Mouse (Mus musculus): ENCODE results near the gene Insc.
A peak's percentile ranks its signal among the peaks of the same experiment; 100 is the strongest.

Gene Insc

DNA sequence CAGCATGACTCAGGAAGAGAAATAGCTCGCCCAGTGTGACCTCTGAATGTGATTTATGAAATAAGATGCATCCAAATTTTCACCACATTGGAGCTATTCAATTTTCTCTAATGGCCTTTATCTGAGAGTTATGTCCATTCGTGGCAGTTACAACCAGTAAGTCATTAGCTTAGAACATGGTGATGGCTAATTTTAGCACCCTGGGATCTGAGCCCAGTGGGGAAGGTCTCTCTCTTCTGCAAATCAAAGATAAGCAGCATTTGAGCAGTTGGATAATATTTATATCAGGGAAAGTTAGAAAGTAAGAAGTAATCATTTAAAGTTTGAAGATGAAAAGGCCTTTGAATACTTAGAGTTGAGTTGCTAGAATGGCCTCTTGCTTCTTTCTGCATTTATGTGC, 19.2 kb downstream of the Insc start:
- no peak for DNase-seq (ENCODE audit: low spot score)

- no peak for DNase-seq (ENCODE audit: low spot score)
Measured at GRCm38 (mm10) chr7:114765273-114765672, 21.8 kb downstream of the Insc start.

- DNase-seq (ENCODE audit: low spot score), result no peak
Measured at GRCm38 (mm10) chr7:114766523-114766922, 23.0 kb downstream of the Insc start.

- no peak for DNase-seq (ENCODE audit: low spot score)
Measured at GRCm38 (mm10) chr7:114768516-114768915, 25.0 kb downstream of the Insc start.

DNA sequence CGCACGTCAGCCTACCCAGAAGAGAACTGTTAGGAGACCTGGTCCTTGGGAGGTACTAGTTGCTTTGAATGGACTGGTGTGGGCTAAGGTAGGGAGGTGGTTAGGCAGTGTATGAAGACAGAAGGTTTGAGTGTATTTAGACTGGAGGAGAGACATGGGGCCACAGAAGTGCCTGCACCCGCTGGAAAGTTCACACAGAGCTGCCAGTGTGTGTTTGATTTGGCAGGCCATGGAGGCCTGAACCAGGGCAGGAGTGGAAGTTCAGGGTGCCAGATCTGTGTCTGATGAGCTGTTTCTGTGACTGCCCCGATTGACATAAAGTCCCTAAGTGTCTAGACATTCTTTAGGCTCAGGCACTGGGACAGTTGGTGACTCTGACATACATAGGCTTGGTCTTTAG, 25.5 kb downstream of the Insc start:
- DNase-seq (ENCODE audit: low spot score), result no peak

GRCm38 (mm10) chr7:114770586-114770985, 27.1 kb downstream of the Insc start:
- DNase-seq (ENCODE audit: low spot score), result no peak

- no peak for DNase-seq (ENCODE audit: low spot score)
Measured at GRCm38 (mm10) chr7:114771801-114772200, 28.3 kb downstream of the Insc start.

- no peak for DNase-seq (ENCODE audit: low spot score)
Measured at GRCm38 (mm10) chr7:114773781-114774180, 30.3 kb downstream of the Insc start.

DNA sequence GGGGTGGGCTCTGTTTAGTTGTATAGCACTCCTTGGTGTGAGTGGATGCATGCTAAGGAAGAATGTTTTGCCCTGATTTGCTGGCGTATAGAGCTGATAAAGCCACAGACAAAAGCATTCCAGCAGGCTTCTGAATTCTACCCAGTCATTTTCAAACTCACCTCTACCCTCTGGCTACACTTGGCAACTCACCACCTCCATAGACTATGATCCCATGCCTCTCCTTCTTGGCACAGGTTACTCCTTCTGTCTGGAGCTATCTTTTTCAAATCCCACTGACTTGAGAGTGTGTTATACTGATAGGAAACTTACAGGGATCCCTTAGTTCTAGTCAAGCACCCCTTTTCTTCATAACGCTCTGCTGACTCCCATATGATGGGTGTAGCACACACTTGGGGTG, 32.4 kb downstream of the Insc start:
- DNase-seq (ENCODE audit: low spot score), result no peak

GRCm38 (mm10) chr7:114778156-114778770, 34.8 kb downstream of the Insc start:
- DNase-seq (ENCODE audit: low spot score), result no peak

DNA sequence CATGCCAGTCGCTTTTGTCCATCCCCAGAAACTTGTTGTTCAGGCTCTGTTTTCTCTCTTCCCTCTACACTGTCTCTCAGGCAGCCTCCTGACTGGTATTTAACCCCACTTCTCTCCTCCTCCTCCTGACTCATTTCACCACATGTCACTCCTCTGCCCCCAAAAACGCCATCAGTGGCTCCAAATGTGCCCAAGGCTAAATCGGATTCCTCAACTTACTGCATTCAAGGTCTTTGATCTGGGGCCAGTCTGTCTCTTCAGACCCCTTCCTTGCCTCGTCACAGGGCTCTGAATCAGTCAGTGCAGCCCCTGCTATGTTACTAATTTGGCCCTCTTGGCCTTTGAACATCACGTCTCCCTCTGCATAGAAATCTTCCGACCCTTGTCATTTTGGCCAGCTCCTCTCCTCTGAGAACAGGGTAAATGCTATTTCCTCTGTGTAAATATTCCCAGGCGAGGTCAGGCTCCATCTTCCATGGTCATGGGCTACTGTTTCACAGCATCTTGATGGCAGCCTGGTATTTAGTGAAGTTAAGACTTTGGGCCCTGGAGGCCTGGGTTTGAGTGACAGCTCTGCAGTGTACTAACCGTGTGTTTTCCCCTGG, 35.7 kb downstream of the Insc start:
- no peak for DNase-seq (ENCODE audit: low spot score)

GRCm38 (mm10) chr7:114783291-114783690, 39.8 kb downstream of the Insc start:
- no peak for DNase-seq (ENCODE audit: low spot score)

DNA sequence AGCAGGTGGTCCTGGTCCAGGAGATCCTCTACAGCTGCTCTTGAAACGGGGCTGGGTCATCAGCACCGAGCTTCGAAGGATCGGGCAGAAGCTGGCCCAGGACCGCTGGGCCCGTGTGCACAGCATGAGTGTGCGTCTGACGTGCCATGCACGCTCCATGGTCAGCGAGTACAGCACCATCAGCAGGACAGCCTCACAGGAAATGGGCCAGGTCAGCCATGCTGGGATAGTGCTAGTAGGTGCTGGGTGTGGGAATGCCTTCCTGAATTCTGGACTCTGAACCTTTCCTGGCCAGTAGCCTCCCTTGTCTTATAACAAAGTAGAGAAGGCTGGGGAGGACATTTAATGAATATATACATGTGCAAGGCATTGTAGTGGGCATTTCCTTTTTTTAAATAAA, 47.6 kb downstream of the Insc start:
- DNase-seq (ENCODE audit: low spot score), result no peak

DNA sequence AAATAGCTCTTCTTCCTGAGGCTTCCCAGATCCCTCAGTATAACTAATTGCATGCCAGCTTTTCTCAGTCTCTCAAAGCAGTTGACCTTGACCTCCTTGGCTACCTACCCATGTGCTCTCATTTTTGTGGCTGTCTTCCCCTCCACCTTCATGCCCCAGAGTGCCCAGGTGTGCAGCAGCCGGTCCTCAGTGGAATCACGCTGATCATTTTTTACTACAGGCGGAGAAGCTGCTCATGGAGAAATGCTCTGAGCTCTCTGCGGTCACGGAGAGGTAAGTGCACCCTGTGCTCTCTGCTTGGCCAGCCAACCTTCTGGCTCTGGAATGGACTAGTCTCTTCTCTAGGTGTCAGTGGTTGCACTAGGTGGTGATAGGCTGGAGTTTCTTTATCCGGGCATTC, 48.5 kb downstream of the Insc start:
- no peak for DNase-seq (ENCODE audit: low spot score)

- DNase-seq (ENCODE audit: low spot score), result no peak
Measured at GRCm38 (mm10) chr7:114794400-114794799, 50.9 kb downstream of the Insc start.

DNA sequence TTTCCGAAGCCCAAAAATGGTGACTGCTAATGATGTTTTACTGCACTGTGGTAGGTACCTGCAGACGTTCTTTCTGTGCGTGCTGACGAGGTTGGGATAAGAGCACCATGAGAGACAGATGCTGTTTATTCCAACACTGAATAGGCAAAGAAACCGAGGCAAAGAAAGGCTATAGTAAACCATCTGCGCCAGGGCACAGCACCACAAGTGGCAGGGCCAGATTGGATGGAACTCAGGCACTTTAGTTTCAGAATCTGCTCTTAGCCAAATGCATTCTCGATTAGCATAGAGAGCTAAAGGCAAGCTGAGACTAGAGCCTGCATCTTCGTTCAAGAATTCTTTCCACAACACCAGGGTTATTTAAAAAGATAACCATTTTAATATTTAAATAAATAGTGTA, 59.1 kb downstream of the Insc start:
- DNase-seq (ENCODE audit: low spot score), result no peak

GRCm38 (mm10) chr7:114805311-114805710, 61.8 kb downstream of the Insc start:
- DNase-seq (ENCODE audit: low spot score), result no peak

DNA sequence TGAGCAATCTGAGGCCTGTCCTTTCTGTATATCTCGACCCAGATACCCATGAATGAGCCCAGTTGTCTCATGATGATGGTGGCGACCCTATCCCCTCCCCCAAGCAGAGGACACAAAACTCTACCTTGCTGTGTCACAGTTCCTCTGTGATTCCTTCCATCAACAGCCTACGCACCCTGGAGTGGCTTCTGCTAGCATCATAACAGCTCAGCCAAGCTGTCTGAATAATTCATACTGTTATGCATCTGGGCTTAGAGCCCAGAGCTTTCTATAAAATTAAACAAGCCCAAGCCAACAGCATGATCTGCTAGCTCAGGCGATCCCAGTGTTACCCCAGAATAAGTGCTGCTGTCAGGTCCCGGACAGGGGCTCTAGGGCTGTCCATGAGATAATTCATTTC, 63.8 kb downstream of the Insc start:
- DNase-seq (ENCODE audit: low spot score), result no peak

DNA sequence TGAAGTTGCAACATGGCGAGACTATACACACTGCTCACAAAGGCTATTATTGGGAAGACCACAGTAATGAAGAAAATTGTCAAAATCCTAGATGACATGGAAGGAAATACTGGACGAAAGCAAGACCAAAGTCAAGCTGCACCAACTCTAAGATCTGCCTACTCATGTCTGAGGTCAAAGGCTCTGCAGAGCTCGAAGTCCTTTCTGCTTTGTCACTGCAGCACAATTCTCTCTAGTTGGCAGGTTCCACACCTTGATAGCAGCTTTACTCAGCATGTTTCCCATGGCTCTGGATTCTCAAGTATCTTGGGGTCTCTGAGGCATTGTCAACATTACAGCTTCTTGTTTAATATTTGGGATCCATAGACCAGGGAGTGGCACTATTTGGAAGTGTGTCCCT, 64.8 kb downstream of the Insc start:
- no peak for DNase-seq (ENCODE audit: low spot score)

GRCm38 (mm10) chr7:114817291-114817806, 73.9 kb downstream of the Insc start:
- peak; percentile 66 for DNase-seq (ENCODE audit: low spot score)

DNA sequence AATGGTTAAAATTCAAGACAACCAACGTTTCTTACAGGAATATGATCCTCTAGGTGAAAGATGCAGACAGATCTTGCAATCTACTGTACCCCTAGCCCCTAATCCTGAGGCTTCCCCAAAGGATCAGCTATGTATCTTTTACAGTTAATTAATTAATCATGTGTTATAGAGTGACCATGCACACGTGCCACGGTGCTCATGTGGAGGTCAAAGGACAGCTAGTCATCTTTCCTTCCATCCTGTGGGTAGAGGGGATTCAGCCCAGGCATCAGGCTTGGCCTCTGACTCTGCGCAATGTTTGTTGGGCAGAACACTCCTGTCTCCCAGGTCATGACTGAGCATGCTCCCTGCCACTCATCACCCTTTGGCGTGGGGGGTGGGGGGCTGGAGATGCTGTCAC, 74.4 kb downstream of the Insc start:
- DNase-seq (ENCODE audit: low spot score), result no peak

GRCm38 (mm10) chr7:114818351-114818750, 74.9 kb downstream of the Insc start:
- DNase-seq (ENCODE audit: low spot score), result no peak

DNA sequence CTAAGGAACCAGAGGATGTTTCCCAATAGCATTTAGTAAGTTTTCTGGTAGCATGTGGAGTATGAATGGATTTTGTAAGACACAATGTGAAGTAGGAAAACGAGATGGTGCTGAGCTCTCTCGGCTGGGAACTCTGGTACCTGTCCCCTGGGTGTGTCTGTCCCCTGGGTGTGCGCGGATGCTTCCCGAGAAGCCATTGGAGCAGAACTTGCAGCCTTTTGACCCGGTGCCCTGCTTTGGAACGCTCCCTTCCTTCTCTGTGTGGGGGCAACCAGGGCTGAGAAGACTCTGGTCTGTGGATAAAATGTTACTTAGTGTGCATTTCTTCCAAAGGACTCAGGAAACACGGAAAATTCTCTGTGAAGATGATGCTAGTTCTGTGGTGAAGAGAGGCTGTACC, 75.3 kb downstream of the Insc start:
- DNase-seq (ENCODE audit: low spot score), result no peak

DNA sequence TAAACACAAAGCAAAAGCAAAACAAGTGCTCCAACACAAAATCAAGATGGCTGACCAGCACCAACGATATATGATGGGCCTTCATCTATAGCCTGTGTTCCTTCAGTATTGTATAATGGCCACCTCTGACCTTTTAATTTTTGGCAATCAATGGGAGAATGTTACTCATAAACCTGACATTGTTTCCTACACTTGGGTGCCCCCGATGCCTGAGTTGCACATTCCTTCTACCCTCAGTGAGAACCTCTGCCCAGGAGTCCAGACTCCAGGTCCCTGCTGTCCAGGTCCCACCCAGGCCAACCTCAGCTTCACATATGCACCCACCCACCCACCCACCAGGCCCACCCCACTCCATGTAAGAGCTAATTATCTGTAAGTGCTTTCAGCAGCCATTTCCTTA, 79.2 kb downstream of the Insc start:
- DNase-seq (ENCODE audit: low spot score), result no peak
